Mouse (Mus musculus) liver, adult 2 months (tissue): ENCODE data around the gene Ybx1. TPM values are rescaled to one million over a fixed set of nuclear protein-coding genes. Genes with fewer than 3 reads are reported as not detected.
"Not testable (repeated sequence)": the region's sequence is repeated elsewhere in the genome, so short reads cannot be mapped to it uniquely, and the experiment has no call there.

ENCODE experiments used
- DNase-seq: peaks from one replicate; pipeline ENCODE4 v3.0.0-alpha.2; 2011; ENCODE audit warnings: low read depth, low spot score; ENCODE audit errors: extremely low read depth
- H3K27ac ChIP-seq: fragments of 200-500 bp; replicated peaks from 2 replicates; pipeline ENCODE4 v1.5.1; 2012; ENCODE audit warnings: low read depth, mild to moderate bottlenecking, control low read depth, inconsistent platforms, low read length; ENCODE audit not compliant: insufficient read depth
- H3K27me3 ChIP-seq: fragments of 200-500 bp; 2 replicates; pipeline ENCODE4 v1.6.1; 2012; ENCODE audit warnings: mild to moderate bottlenecking, moderate library complexity, low read length, inconsistent platforms; ENCODE audit not compliant: control insufficient read depth, insufficient read depth
- H3K36me3 ChIP-seq: fragments of 200-500 bp; 2 replicates; pipeline ENCODE4 v1.6.1; 2012; ENCODE audit warnings: low read length, inconsistent platforms; ENCODE audit not compliant: control insufficient read depth, insufficient read depth
- H3K4me1 ChIP-seq: fragments of 200-500 bp; 2 replicates; pipeline ENCODE4 v1.6.1; 2011; ENCODE audit warnings: low read length; ENCODE audit not compliant: control insufficient read depth, insufficient read depth
- H3K4me3 ChIP-seq: fragments of 200-500 bp; 2 replicates; pipeline ENCODE4 v1.5.1; 2011; ENCODE audit warnings: low read depth, mild to moderate bottlenecking, control low read depth, low read length, moderate library complexity; ENCODE audit not compliant: insufficient read depth
- H3K79me2 ChIP-seq: fragments of 200-500 bp; 2 replicates; pipeline ENCODE4 v1.6.1; 2012; ENCODE audit warnings: inconsistent platforms, mild to moderate bottlenecking, low read length, moderate library complexity; ENCODE audit not compliant: control insufficient read depth, insufficient read depth
- H3K9ac ChIP-seq: fragments of 200-500 bp; 2 replicates; pipeline ENCODE4 v1.6.1; 2012; ENCODE audit warnings: low read depth, mild to moderate bottlenecking, control low read depth, inconsistent platforms, low read length
- CTCF ChIP-seq: fragments of 200-500 bp; IDR thresholded peaks from 2 replicates; pipeline ENCODE4 v1.5.1; 2011; ENCODE audit warnings: low read depth, low read length, control low read depth
- POLR2A ChIP-seq: fragments of 200-500 bp; IDR thresholded peaks from 2 replicates; pipeline ENCODE4 v1.6.1; 2011; ENCODE audit warnings: low read length, control low read depth; ENCODE audit not compliant: insufficient read depth; ENCODE audit errors: extremely low read depth
- WGBS: fragments of 180-500 bp; shearing (Covaris S2); methylation state at CpG from one replicate; pipeline ENCODE4 v1.1.7; 2018; 5-methylcytosine and 5-hydroxymethylcytosine counted together
- polyA plus RNA-seq: library from polyadenylated mRNA; depleted of rRNA; stranded (reverse); fragments of >200 nt; gene quantifications from 2 replicates; pipeline ENCODE4 v1.2.3, GENCODE M21; 2012
- total RNA-seq: library from RNA; depleted of rRNA; stranded (reverse); fragments of >200 nt; gene quantifications from 2 replicates; pipeline ENCODE4 v1.2.3, GENCODE M21; 2014

Gene Ybx1
- total and polyA plus RNA-seq, 2 experiments = 64.3 to 189 TPM

GRCm38 (mm10) chr4:119284861-119285260 is 9.5 kb downstream of the Ybx1 start:
- Histone ChIP-seq H3K27me3 (no peaks in the 10 kb centered on the region), H3K4me1 (peaks cover 7% of the 10 kb centered on the region; the same call in 1 of the 2 replicates), H3K4me3 (no peak overlapping the region), H3K27ac (no peak overlapping the region), H3K36me3 (peaks cover 48% of the 10 kb centered on the region), H3K9ac (no peak overlapping the region), H3K79me2 (peaks cover 14% of the 10 kb centered on the region; the same call in 1 of the 2 replicates)
- DNase-seq = no peak
- 51% methylated on average over 1 of the region's 1 CpGs for WGBS
- TF ChIP-seq CTCF (no peak), POLR2A (no peak)

- H3K9ac ChIP-seq, DNase-seq, H3K79me2 ChIP-seq, H3K27ac ChIP-seq, H3K4me1 ChIP-seq, H3K4me3 ChIP-seq, H3K27me3 ChIP-seq: not testable (repeated sequence)
- peaks cover 69% of the 10 kb centered on the region for H3K36me3 ChIP-seq
- 91% methylated on average over 15 of the region's 15 CpGs for WGBS
Observed at GRCm38 (mm10) chr4:119278784-119279183, 15.6 kb downstream of the Ybx1 start.

GRCm38 (mm10) chr4:119275726-119276125 is 18.7 kb downstream of the Ybx1 start:
- no peak for TF ChIP-seq CTCF

GRCm38 (mm10) chr4:119275226-119275625 is 19.2 kb downstream of the Ybx1 start:
- no peaks in the 10 kb centered on the region for H3K79me2 ChIP-seq
- no peak for TF ChIP-seq POLR2A
- no peak for TF ChIP-seq CTCF
- no peak for DNase-seq
- H3K36me3 ChIP-seq = peaks cover 56% of the 10 kb centered on the region
- H3K4me1 ChIP-seq = peaks cover 2% of the 10 kb centered on the region; the same call in 1 of the 2 replicates
- peak overlapping the region; percentile 54; the same call in 1 of the 2 replicates for H3K9ac ChIP-seq
- H3K27ac ChIP-seq = peak overlapping the region; percentile 84
- H3K27me3 ChIP-seq = no peaks in the 10 kb centered on the region
- 75% methylated on average over 2 of the region's 2 CpGs for WGBS
- H3K4me3 ChIP-seq = no peak overlapping the region

More at GRCm38 (mm10) chr4:119275726-119276125, 18.7 kb downstream of the Ybx1 start:
- H3K27ac ChIP-seq = peak overlapping the region; percentile 84
- no peak for DNase-seq
- no peaks in the 10 kb centered on the region for H3K27me3 ChIP-seq
- H3K79me2 ChIP-seq = no peaks in the 10 kb centered on the region
- peaks cover 57% of the 10 kb centered on the region for H3K36me3 ChIP-seq
- H3K4me3 ChIP-seq = no peak overlapping the region
- no peak overlapping the region for H3K9ac ChIP-seq
- H3K4me1 ChIP-seq = peaks cover 2% of the 10 kb centered on the region; the same call in 1 of the 2 replicates
- WGBS = 79% methylated on average over 2 of the region's 2 CpGs

GRCm38 (mm10) chr4:119274627-119275026 is 19.8 kb downstream of the Ybx1 start:
- TF ChIP-seq CTCF (no peak), POLR2A (no peak)
- Histone ChIP-seq H3K36me3 (peaks cover 50% of the 10 kb centered on the region), H3K27ac (peak overlapping the region; percentile 60), H3K79me2 (no peaks in the 10 kb centered on the region), H3K4me1 (peaks cover 2% of the 10 kb centered on the region; the same call in 1 of the 2 replicates), H3K4me3 (no peak overlapping the region), H3K9ac (no peak overlapping the region), H3K27me3 (no peaks in the 10 kb centered on the region)
- DNase-seq = peak; percentile 23
- WGBS = 91% methylated on average over 1 of the region's 1 CpGs

- TF ChIP-seq POLR2A (no peak), CTCF (no peak)
- Histone ChIP-seq H3K36me3 (peaks cover 3% of the 10 kb centered on the region), H3K27ac (no peak overlapping the region), H3K27me3 (no peaks in the 10 kb centered on the region), H3K9ac (no peak overlapping the region), H3K4me3 (no peak overlapping the region), H3K79me2 (no peaks in the 10 kb centered on the region), H3K4me1 (no peaks in the 10 kb centered on the region)
- no peak for DNase-seq
- 61% methylated on average over 13 of the region's 13 CpGs for WGBS
Observed at GRCm38 (mm10) chr4:119266606-119267005, 27.8 kb downstream of the Ybx1 start.
